Mouse (Mus musculus) fibroblast of lung, adult 2 months (primary cell): Measurements from ENCODE around the gene OR5BS1P.
"Not testable (repeated sequence)": the region's sequence is repeated elsewhere in the genome, so short reads cannot be mapped to it uniquely, and the experiment has no call there.

Experiments
- DNase-seq: peaks from one replicate; pipeline ENCODE4 v3.0.0-alpha.2; 2011; ENCODE audit warnings: low read depth

OR5BS1P gene

DNA sequence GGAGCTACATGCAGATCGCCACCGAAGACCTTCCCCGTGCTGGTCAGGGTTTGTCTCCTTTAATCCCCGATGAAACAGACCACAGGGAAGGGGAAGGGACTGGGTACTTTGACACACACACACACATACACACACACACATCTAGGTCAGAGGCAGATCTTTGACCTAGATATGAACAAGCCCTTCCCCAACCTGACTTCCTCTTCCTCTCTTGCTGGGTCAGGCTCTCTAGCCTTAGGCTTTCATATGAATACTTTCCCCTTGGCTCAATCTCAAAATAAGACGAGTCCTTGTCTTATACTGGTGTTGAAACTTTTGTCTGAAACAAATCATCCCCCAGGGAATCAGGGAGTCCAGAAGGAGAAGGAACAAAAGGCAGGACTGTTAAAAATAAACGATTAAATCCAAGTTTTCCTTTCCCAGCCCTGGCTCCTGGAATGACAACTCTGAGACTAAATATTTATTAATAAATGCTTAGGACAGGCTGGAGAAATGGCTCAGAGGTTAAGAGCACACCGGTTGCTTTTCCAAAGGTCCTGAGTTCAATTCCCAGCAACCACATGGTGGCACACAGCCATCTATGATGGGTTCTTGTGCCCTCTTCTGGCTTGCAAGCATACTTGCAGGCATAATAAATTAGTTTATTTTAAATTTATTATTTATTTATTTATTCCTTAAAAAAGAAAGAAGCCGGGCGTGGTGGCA lies 36.7 kb downstream of the OR5BS1P start:
- no peak for DNase-seq

DNA sequence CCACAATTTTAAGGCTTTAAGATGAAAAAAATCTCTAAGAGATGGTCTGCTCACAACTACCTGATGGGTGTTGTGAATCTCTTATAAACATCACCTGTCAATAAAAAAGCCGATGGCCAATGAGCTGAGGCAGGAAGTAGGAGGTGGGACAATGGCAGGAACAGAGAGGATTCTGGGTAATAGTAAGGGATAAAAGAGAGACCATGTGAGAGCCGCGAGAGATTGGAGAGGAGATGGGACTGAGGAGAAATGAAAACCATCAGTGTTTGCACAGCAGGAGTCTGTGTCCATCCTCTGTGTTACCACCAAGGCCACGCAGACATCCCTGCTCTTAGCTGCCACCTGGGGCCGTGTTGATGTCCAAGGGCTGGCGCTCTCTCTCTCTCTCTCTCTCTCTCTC lies 37.6 kb downstream of the OR5BS1P start:
- no peak for DNase-seq

DNA sequence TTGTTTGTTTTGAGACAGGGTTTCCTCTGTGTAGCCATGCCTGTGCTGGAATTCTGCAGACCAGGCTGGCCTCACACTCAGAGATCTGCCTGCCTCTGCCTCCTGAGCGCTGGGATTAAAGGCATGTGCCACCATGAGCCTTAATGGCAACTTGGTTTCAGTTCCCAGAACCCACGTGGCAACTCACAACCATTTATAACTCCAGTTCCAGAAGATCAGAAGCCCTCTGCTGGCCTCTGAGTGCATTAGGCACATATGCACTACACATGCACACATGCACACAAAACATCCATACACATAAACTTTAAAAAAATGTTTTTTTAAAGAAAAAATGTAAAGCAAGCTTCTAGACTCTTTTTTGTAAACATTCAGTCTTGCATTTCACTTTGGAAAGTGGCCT lies 39.7 kb downstream of the OR5BS1P start:
- DNase-seq: no peak

DNA sequence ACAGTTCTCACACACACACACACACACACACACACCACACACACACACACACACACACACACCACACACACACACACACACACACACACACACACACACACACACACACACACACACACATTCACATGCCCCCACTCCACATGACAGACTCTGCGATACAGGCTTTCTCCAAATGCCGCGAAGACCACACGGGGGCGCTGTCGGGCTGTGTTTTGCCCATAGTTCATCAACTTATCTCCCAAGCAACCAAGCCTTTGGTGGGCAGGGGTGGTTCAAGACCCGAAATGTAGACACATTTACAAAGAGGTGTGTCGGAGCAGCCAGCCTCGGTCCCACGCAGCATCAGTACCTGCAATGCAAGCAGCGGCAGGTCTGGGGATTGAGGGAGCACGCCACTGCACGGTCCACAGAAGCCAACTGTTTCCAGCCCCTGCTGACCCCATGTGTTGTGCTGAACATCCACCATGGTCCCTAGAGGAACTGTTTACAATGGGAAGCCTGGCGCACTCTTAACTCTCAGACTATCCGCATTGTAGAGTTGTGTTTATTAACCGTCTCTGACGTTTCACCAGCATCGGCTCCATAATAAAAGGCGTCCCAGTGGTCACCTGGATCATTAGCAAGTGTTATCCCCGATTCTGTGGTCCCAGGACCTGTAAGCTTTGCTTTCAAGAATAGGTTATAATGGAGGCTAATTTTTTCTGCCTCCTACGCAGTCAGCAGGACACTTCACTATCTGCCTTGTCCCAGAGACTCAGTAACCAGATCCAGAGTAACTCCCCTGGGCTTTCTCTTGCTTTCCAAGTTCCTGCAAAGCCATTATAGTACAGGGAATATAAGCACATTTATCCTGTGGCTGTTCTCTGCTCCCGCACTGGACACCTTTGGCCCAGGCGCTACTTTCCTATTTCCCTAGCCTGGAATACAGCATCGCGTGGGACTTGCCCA lies 41.0 kb downstream of the OR5BS1P start:
- no peak for DNase-seq

DNA sequence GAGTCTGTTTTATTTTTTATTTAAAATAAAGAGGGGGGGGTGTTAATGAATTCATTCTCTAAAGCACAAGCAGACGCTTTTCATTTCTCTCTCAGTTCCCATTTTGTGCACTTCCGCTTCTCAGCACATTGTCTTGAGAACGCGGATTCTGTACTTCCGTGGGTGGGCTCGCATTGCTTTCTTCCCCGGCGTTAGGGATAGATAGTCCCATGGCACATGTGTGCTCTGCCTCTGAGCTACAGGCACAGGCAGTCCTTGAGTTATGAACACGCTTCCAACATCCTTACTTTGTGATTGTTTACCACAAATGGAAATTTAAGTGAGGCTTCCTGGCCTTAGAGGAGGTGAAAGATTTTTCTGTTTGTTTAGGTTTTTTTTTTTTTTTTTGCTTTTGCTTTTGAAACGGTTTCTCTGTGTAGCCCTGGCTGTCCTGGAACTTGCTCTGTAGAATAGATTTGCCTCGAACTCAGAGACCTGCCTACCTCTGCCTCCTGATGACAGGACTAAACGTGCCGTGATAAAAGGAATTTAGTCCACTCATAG lies 41.8 kb downstream of the OR5BS1P start:
- DNase-seq: no peak

DNA sequence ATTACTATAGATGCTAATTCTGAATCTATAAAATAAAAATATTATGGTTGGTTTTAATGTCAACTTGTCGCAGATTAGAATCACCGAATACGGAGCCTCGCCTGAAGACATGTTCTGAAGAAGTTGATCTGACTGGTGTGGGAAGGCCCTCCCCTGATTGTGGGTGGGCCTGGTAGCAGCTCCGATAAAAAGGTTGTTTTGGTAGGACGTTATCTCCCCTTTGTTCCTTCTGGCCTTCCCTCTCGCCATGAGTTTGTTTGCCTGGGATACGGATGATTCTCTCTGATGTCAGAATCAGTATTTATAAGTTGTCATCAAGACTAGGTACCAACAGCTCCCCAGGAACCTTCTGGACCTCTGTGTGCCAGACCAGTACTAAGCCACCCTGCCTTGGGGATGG lies 42.5 kb downstream of the OR5BS1P start:
- no peak for DNase-seq

DNA sequence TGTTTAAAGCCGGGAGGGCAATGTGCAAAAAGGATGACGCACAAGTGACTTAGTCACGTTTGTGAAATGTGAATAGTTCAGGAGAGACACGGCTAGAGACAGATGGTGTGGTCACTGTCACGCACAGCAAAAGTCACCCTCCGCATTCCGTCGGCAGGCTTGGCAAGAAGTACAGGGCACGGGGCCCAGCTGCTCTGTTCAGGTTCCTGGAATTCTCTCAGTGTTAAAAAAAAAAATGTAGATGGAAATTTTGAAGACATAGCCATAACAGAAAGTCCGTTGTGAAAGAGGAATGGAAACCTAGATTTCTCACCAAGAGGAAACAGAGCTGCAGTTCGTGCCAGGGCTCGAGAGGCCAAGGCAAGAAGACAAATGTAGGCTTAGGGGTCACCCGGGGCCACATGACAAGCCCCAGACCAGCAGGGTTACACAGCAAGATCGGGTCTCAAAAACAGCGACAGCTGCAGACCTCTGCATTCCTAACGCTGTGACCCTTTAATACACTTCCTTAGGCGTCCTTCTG lies 43.2 kb downstream of the OR5BS1P start:
- DNase-seq: peak; percentile 87

DNA sequence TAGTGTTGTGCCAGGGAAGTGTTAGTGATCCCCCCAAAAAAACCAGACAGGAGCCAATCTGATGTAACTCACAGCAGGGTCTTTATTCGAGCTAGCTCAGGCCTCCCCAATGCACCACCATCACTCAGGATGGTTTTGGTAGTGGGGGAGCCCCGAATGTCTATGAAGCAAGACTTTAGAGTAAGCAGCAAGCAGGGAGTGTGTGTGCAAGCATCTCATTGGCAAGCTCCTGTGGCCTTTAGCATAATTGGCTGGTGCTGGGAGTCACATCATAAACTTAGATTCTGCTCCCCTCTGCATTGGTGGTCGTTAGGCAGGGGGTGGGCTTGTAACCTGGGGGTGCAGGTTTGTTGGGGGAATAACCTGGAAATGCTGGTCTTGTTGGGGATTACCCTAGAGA lies 44.0 kb downstream of the OR5BS1P start:
- DNase-seq: not testable (repeated sequence)

DNA sequence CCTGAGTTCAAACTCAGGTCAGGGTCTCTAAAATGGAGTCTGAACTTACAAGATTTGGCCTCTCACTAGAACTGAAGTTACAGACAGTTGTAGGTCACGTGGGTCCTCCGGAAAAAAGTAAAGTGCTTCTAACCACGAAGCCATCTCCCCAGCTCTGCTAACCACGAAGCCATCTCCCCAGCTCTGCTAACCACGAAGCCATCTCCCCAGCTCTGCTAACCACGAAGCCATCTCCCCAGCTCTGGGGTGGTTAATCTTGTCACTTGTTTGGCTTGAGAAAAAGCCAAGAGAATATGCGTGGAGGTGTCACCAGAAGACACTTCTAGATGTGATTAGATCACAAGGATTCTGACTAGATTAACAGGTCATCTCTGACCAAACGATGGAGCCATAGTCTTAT lies 44.5 kb downstream of the OR5BS1P start:
- DNase-seq: no peak

DNA sequence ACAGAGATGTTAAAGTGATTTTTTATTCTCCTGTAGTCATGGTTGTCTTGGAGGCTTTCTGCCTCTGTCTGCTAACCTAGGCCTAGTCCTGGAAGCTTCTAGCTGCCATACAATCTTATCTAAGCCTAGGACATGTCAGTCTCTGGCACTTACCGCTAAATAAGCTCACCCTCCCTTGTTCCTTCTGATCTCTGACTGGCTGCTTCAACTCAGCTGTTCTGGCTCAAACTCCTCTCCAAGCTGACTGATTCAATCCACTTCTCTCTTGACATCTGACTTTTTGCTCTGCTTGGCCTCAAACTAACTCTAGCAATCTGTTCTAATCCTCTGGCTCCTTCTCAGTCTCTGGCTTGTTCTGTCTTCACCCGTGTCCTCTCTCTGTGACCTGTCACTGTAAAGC lies 45.1 kb downstream of the OR5BS1P start:
- not testable (repeated sequence) for DNase-seq

DNA sequence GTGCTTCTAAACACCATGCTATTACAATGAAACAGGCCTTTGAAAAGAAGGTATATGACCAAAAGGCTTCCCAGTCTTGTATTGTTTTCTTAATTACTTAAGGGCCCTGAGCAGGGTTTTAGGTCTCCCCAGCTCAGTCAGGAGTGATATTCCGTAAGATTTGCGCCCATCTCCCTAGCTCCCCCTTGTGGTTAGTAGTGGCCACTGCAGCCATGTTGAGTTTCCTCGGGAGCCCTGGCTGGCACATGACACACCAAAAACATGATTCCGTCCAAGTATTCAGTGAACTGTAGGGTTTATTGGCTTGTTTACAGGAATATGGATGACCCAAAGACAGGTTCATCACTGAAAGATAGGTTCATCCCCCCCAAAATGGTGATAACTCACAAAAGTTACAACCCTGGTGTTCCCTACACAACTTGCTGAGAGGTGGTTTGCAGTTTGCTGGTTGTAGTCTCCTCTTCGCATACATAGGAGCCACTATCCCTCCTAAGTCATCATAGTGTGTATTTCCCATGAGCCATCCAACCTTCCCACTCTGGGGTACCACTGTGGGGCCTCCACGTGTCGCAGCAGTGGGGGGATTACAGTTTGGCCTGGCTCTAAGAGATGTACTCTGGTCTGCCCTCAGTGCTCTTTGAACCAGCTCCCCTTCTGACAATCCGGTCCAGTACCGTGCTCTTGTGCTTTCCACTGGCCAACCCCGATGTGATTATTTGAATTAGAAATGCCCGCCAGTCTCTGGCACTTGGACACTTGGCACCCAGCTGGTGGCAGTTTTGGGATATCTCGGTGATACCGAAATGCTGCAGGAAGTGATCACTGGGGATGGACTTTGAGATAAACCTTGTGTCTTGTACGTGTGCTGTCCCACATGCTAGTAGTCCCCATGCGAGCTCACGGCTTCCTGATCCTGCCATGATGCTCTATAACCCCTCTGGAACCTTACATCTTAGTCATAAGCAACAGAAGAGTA lies 48.0 kb downstream of the OR5BS1P start:
- no peak for DNase-seq

DNA sequence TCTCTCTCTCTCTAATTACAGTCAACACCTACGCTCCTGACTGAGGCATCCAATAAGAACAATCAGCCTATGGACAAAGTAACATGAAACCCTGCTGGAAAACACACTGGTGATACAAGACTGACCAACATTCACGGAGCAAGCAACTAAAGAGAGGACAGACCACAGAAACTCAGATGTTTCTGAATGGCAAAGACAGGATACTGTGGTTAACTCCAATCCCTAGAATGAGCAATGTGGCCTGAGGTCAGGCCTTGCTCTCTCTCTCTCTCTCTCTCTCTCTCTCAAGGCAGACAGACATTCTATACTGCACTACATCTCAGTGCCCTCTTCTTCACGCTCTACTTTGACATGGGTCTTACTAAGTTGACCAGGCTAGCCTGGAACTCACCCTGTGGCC lies 51.5 kb downstream of the OR5BS1P start:
- DNase-seq: no peak

DNA sequence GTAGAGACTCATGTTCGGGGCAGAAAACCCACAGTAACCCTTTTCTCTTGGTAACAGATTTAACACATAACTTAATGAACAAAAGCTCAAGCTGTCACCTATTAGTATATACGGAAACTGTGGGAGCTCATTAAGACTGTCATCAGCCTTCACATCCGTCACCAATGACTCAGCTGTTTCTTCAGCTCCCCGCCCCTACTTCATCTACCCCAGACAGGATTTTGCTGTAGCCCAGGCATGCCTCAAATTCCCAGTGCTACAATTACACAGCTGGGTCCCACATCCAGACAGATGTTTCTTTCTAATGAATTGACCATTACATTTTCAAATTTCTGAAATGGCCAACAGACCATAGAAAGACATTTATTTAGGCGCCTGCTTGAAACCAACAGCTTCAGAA lies 56.4 kb downstream of the OR5BS1P start:
- DNase-seq: peak; percentile 78

DNA sequence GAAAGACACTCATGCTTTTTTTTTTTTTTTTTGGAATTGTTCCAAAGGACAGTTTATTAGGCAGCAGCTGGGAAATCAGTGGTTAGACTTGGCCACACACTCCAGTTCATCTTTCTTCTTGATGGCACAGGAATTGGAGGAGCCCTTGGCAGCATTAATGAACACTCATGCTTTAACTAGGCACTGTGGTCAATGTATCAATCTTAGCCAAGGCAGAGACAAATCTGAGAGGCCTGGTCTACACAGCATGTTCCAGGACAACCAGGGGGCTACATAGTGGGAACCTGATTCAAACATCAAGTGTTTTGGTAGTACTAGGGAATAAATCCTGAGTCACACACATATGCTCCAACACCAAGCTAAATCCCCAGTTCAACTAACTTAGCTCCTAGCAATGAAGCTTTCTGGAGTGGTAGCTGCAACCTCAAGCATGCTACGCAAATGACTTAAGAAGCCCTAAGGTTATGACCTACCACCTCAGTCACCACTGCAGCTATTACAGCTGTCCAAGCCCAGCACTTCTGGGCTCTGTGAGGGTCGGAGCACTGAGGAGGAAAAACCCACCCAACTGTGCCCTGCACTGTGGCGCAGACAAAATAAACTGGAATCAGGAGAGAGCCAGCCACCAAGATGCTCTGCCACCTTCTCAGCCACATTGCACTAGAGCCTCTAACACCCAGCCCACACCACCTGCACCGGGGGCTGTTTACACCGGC lies 57.5 kb downstream of the OR5BS1P start:
- peak; percentile 57 for DNase-seq

DNA sequence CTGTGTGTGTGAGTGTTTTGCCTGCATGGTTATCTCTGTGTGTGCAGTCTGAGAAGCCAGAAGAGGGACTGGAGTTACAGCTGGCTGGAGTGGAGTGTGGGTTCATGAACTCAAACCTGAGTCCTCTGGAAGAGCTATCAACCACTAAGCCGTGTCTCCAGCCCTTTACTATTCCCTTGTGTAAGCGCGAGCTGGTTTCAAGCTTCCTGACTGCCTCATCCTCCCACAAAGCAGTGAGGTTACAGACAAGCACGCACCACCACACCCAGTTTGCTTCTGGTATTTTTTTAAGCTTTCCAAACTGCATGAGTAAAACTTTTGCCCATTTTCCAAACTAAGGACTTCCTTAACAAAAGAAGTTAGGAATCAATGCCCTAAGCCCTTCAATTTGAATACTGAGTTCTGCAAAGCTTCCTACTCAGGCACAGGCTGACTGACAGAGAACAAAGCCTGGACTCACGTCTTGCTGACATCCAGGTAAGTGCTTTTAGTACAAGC lies 58.4 kb downstream of the OR5BS1P start:
- DNase-seq: no peak
